Mouse (Mus musculus): ENCODE results near the gene Ube2g2. TPM values are rescaled to one million over a fixed set of nuclear protein-coding genes. Genes with fewer than 3 reads are reported as not detected.

Ube2g2 gene
- polyA plus RNA-seq, 1 experiment from 2014 or later: 52.1 TPM

- H3K27ac ChIP-seq: no peak overlapping the region
- peaks cover 34% of the 10 kb centered on the region for H3K79me2 ChIP-seq (ENCODE audit: inconsistent target)
- peaks cover 62% of the 10 kb centered on the region for H3K36me3 ChIP-seq (ENCODE audit: inconsistent target)
- no peak overlapping the region for H3K4me3 ChIP-seq (ENCODE audit: inconsistent target)
- 42% methylated on average over 7 of the region's 7 CpGs for WGBS (ENCODE audit: missing documents)
Measured at GRCm38 (mm10) chr10:77643160-77643559, 21.1 kb downstream of the Ube2g2 start.

- H3K27ac ChIP-seq: no peak overlapping the region
- no peak overlapping the region for H3K4me3 ChIP-seq (ENCODE audit: inconsistent target)
- H3K36me3 ChIP-seq (ENCODE audit: inconsistent target): peaks cover 53% of the 10 kb centered on the region
- 50% methylated on average over 5 of the region's 5 CpGs for WGBS (ENCODE audit: missing documents)
- H3K79me2 ChIP-seq (ENCODE audit: inconsistent target): peaks cover 10% of the 10 kb centered on the region; the same call in 1 of the 2 replicates
Measured at GRCm38 (mm10) chr10:77645571-77645970, 23.5 kb downstream of the Ube2g2 start.

GRCm38 (mm10) chr10:77647461-77647860 lies 25.4 kb downstream of the Ube2g2 start:
- Histone ChIP-seq H3K36me3 (ENCODE audit: inconsistent target) (peaks cover 38% of the 10 kb centered on the region), H3K79me2 (ENCODE audit: inconsistent target) (no peaks in the 10 kb centered on the region), H3K4me3 (ENCODE audit: inconsistent target) (no peak overlapping the region), H3K27ac (no peak overlapping the region)
- 37% methylated on average over 1 of the region's 1 CpGs for WGBS (ENCODE audit: missing documents)

GRCm38 (mm10) chr10:77647901-77648300 lies 25.8 kb downstream of the Ube2g2 start:
- H3K79me2 ChIP-seq (ENCODE audit: inconsistent target): no peaks in the 10 kb centered on the region
- H3K36me3 ChIP-seq (ENCODE audit: inconsistent target): peaks cover 34% of the 10 kb centered on the region
- WGBS (ENCODE audit: missing documents): 93% methylated on average over 8 of the region's 8 CpGs
- H3K4me3 ChIP-seq (ENCODE audit: inconsistent target): no peak overlapping the region
- H3K27ac ChIP-seq: no peak overlapping the region

GRCm38 (mm10) chr10:77652046-77652445 lies 30.0 kb downstream of the Ube2g2 start:
- Histone ChIP-seq H3K4me3 (ENCODE audit: inconsistent target) (no peak overlapping the region), H3K27ac (no peak overlapping the region), H3K79me2 (ENCODE audit: inconsistent target) (no peaks in the 10 kb centered on the region), H3K36me3 (ENCODE audit: inconsistent target) (no peaks in the 10 kb centered on the region)
- 90% methylated on average over 9 of the region's 9 CpGs for WGBS (ENCODE audit: missing documents)

GRCm38 (mm10) chr10:77658286-77658994 lies 36.4 kb downstream of the Ube2g2 start:
- WGBS (ENCODE audit: missing documents): 84% methylated on average over 15 of the region's 15 CpGs
- Histone ChIP-seq H3K79me2 (ENCODE audit: inconsistent target) (no peaks in the 10 kb centered on the region), H3K36me3 (ENCODE audit: inconsistent target) (no peaks in the 10 kb centered on the region), H3K4me3 (ENCODE audit: inconsistent target) (no peak overlapping the region), H3K27ac (no peak overlapping the region)

- no peak overlapping the region for H3K27ac ChIP-seq
- 48% methylated on average over 42 of the region's 43 CpGs for WGBS (ENCODE audit: missing documents)
- no peak overlapping the region for H3K4me3 ChIP-seq (ENCODE audit: inconsistent target)
- H3K36me3 ChIP-seq (ENCODE audit: inconsistent target): no peaks in the 10 kb centered on the region
- no peaks in the 10 kb centered on the region for H3K79me2 ChIP-seq (ENCODE audit: inconsistent target)
Measured at GRCm38 (mm10) chr10:77663949-77664665, 42.0 kb downstream of the Ube2g2 start.

- Histone ChIP-seq H3K27ac (no peak overlapping the region), H3K79me2 (ENCODE audit: inconsistent target) (no peaks in the 10 kb centered on the region), H3K36me3 (ENCODE audit: inconsistent target) (no peaks in the 10 kb centered on the region), H3K4me3 (ENCODE audit: inconsistent target) (no peak overlapping the region)
- WGBS (ENCODE audit: missing documents): 88% methylated on average over 8 of the region's 8 CpGs
Measured at GRCm38 (mm10) chr10:77666342-77666741, 44.3 kb downstream of the Ube2g2 start.

GRCm38 (mm10) chr10:77667402-77667801 lies 45.3 kb downstream of the Ube2g2 start:
- no peaks in the 10 kb centered on the region for H3K36me3 ChIP-seq (ENCODE audit: inconsistent target)
- 75% methylated on average over 4 of the region's 4 CpGs for WGBS (ENCODE audit: missing documents)
- no peaks in the 10 kb centered on the region for H3K79me2 ChIP-seq (ENCODE audit: inconsistent target)
- H3K27ac ChIP-seq: no peak overlapping the region
- H3K4me3 ChIP-seq (ENCODE audit: inconsistent target): no peak overlapping the region

- Histone ChIP-seq H3K79me2 (ENCODE audit: inconsistent target) (no peaks in the 10 kb centered on the region), H3K36me3 (ENCODE audit: inconsistent target) (no peaks in the 10 kb centered on the region), H3K4me3 (ENCODE audit: inconsistent target) (no peak overlapping the region), H3K27ac (no peak overlapping the region)
- 81% methylated on average over 4 of the region's 4 CpGs for WGBS (ENCODE audit: missing documents)
Measured at GRCm38 (mm10) chr10:77670710-77671109, 48.6 kb downstream of the Ube2g2 start.

GRCm38 (mm10) chr10:77671519-77671918 lies 49.4 kb downstream of the Ube2g2 start:
- Histone ChIP-seq H3K27ac (no peak overlapping the region), H3K79me2 (ENCODE audit: inconsistent target) (no peaks in the 10 kb centered on the region), H3K4me3 (ENCODE audit: inconsistent target) (no peak overlapping the region), H3K36me3 (ENCODE audit: inconsistent target) (no peaks in the 10 kb centered on the region)
- 50% methylated on average over 4 of the region's 4 CpGs for WGBS (ENCODE audit: missing documents)

- Histone ChIP-seq H3K27ac (no peak overlapping the region), H3K79me2 (ENCODE audit: inconsistent target) (no peaks in the 10 kb centered on the region), H3K4me3 (ENCODE audit: inconsistent target) (no peak overlapping the region), H3K36me3 (ENCODE audit: inconsistent target) (no peaks in the 10 kb centered on the region)
- WGBS (ENCODE audit: missing documents): 75% methylated on average over 12 of the region's 13 CpGs
Measured at GRCm38 (mm10) chr10:77673765-77674164, 51.7 kb downstream of the Ube2g2 start.

GRCm38 (mm10) chr10:77677562-77677961 lies 55.5 kb downstream of the Ube2g2 start:
- WGBS (ENCODE audit: missing documents): 2% methylated on average over 35 of the region's 35 CpGs
- Histone ChIP-seq H3K36me3 (ENCODE audit: inconsistent target) (no peaks in the 10 kb centered on the region), H3K79me2 (ENCODE audit: inconsistent target) (no peaks in the 10 kb centered on the region), H3K4me3 (ENCODE audit: inconsistent target) (no peak overlapping the region), H3K27ac (no peak overlapping the region)

GRCm38 (mm10) chr10:77682994-77683393 lies 60.9 kb downstream of the Ube2g2 start:
- Histone ChIP-seq H3K4me3 (ENCODE audit: inconsistent target) (no peak overlapping the region), H3K79me2 (ENCODE audit: inconsistent target) (no peaks in the 10 kb centered on the region), H3K36me3 (ENCODE audit: inconsistent target) (no peaks in the 10 kb centered on the region), H3K27ac (no peak overlapping the region)
- WGBS (ENCODE audit: missing documents): 83% methylated on average over 6 of the region's 7 CpGs

- Histone ChIP-seq H3K36me3 (ENCODE audit: inconsistent target) (no peaks in the 10 kb centered on the region), H3K27ac (no peak overlapping the region)
- WGBS (ENCODE audit: missing documents): 47% methylated on average over 8 of the region's 8 CpGs
Measured at GRCm38 (mm10) chr10:77684181-77684580, 62.1 kb downstream of the Ube2g2 start.

More at GRCm38 (mm10) chr10:77684181-77684580, 62.1 kb downstream of the Ube2g2 start:
- no peaks in the 10 kb centered on the region for H3K79me2 ChIP-seq (ENCODE audit: inconsistent target)
- H3K4me3 ChIP-seq (ENCODE audit: inconsistent target): no peak overlapping the region
